Mouse (Mus musculus): ENCODE results near the gene Ass1. TPM values are rescaled to one million over a fixed set of nuclear protein-coding genes. Genes with fewer than 3 reads are reported as not detected.

Ass1 gene
- total and polyA plus RNA-seq, 3 experiments, result not detected

GRCm38 (mm10) chr2:31497113-31497512, 27.1 kb downstream of the Ass1 start:
- ATAC-seq (ENCODE audit: extremely low read depth, insufficient number of reproducible peaks, low FRiP score, poor library complexity, severe bottlenecking), result no peak
- H3K36me3 ChIP-seq (replicated peaks), result no peaks in the 10 kb centered on the region

GRCm38 (mm10) chr2:31497635-31498034, 27.6 kb downstream of the Ass1 start:
- Histone ChIP-seq H3K9me3 (replicated peaks) (no peaks in the 10 kb centered on the region), H3K4me1 (ENCODE audit: insufficient read depth, low read depth, low read length) (no peaks in the 10 kb centered on the region), H3K36me3 (replicated peaks) (no peaks in the 10 kb centered on the region), H3K4me3 (ENCODE audit: low read depth, low read length) (no peak overlapping the region), H3K27me3 (ENCODE audit: insufficient read depth, low read length) (peaks cover 17% of the 10 kb centered on the region; the same call in 1 of the 2 replicates)
- DNase-seq (ENCODE audit: low spot score) (no peak), ATAC-seq (ENCODE audit: extremely low read depth, insufficient number of reproducible peaks, low FRiP score, poor library complexity, severe bottlenecking) (no peak)
- TF ChIP-seq POLR2AphosphoS5 (IDR thresholded peaks at IDR 0.05; ENCODE audit: insufficient replicate concordance, low read depth, low read length) (no peak), GATA2 (IDR thresholded peaks at IDR 0.05; ENCODE audit: borderline replicate concordance, low read depth, low read length) (no peak), CTCF (IDR thresholded peaks at IDR 0.05; ENCODE audit: low read depth, low read length) (no peak), GATA1 (IDR thresholded peaks at IDR 0.05; ENCODE audit: borderline replicate concordance, low read length) (no peak), TAL1 (conservative IDR thresholded peaks at IDR 0.05; ENCODE audit: low read depth, low read length) (no peak)

More at GRCm38 (mm10) chr2:31497113-31497512, 27.1 kb downstream of the Ass1 start:
- no peaks in the 10 kb centered on the region for H3K9me3 ChIP-seq (replicated peaks)
- TF ChIP-seq GATA1 (IDR thresholded peaks at IDR 0.05; ENCODE audit: borderline replicate concordance, low read length) (no peak), TAL1 (conservative IDR thresholded peaks at IDR 0.05; ENCODE audit: low read depth, low read length) (no peak), GATA2 (IDR thresholded peaks at IDR 0.05; ENCODE audit: borderline replicate concordance, low read depth, low read length) (no peak), CTCF (IDR thresholded peaks at IDR 0.05; ENCODE audit: low read depth, low read length) (no peak), POLR2AphosphoS5 (IDR thresholded peaks at IDR 0.05; ENCODE audit: insufficient replicate concordance, low read depth, low read length) (no peak)
- no peak for DNase-seq (ENCODE audit: low spot score)
- no peak overlapping the region for H3K4me3 ChIP-seq (ENCODE audit: low read depth, low read length)
- H3K4me1 ChIP-seq (ENCODE audit: insufficient read depth, low read depth, low read length), result no peaks in the 10 kb centered on the region
- peaks cover 15% of the 10 kb centered on the region; the same call in 1 of the 2 replicates for H3K27me3 ChIP-seq (ENCODE audit: insufficient read depth, low read length)

GRCm38 (mm10) chr2:31499327-31500291, 29.6 kb downstream of the Ass1 start:
- DNase-seq (ENCODE audit: low spot score) (no peak), ATAC-seq (ENCODE audit: extremely low read depth, insufficient number of reproducible peaks, low FRiP score, poor library complexity, severe bottlenecking) (no peak)
- no peak overlapping the region for H3K4me3 ChIP-seq (ENCODE audit: low read depth, low read length)
- no peaks in the 10 kb centered on the region for H3K4me1 ChIP-seq (ENCODE audit: insufficient read depth, low read depth, low read length)
- H3K9me3 ChIP-seq (replicated peaks), result no peaks in the 10 kb centered on the region
- no peak for TF ChIP-seq CTCF (IDR thresholded peaks at IDR 0.05; ENCODE audit: low read depth, low read length)
- H3K27me3 ChIP-seq (ENCODE audit: insufficient read depth, low read length), result peaks cover 23% of the 10 kb centered on the region
- no peaks in the 10 kb centered on the region for H3K36me3 ChIP-seq (replicated peaks)

DNA sequence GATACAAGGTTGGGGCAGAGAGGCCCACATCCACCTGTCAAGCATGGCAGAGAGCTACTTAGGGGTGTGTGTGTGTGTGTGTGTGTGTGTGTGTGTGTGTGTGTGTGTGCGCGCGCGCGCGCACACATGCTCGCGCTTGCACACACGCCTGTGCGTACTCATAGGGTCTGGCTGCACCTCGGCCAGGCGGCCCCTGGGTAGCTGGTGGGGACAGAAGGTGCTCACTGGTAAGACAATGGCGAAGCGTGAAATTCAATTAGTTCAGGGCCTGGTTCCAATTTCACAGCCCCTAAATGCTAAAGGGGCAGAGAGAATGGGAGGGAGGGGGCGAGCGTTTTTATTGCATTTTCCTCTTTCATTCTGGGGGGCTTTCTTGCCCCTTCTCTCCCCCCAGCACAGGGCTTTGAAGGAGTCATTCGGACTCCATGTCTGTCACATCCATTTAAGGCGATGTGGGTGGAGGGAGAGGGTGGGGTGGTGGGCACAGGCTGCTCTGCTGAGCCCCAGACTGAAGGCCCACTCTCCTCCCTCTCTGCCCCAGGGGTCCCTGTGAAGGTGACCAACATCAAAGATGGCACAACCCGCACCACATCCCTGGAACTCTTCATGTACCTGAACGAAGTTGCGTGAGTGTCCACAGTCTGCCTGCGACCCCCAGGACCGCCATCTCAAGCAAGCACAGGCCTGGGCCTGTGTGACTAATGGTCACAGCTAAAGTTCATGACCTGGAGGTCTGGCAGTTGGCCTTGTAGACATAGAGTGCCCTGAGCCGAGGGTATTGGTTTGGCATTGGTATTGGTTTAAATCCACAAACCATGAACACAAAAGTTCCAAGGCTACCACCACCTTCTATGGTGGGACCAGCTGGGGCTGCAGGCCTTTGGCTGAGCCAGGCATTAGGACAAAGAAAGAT, 30.5 kb downstream of the Ass1 start:
- Histone ChIP-seq H3K4me3 (ENCODE audit: low read depth, low read length) (no peak overlapping the region), H3K27me3 (ENCODE audit: insufficient read depth, low read length) (peaks cover 23% of the 10 kb centered on the region), H3K4me1 (ENCODE audit: insufficient read depth, low read depth, low read length) (no peaks in the 10 kb centered on the region), H3K9me3 (replicated peaks) (no peaks in the 10 kb centered on the region), H3K36me3 (replicated peaks) (no peaks in the 10 kb centered on the region)
- ATAC-seq (ENCODE audit: extremely low read depth, insufficient number of reproducible peaks, low FRiP score, poor library complexity, severe bottlenecking), result no peak
- DNase-seq (ENCODE audit: low spot score), result no peak
- TF ChIP-seq CTCF (IDR thresholded peaks at IDR 0.05; ENCODE audit: low read depth, low read length) (no peak), POLR2AphosphoS5 (IDR thresholded peaks at IDR 0.05; ENCODE audit: insufficient replicate concordance, low read depth, low read length) (no peak), TAL1 (conservative IDR thresholded peaks at IDR 0.05; ENCODE audit: low read depth, low read length) (no peak), GATA2 (IDR thresholded peaks at IDR 0.05; ENCODE audit: borderline replicate concordance, low read depth, low read length) (no peak), GATA1 (IDR thresholded peaks at IDR 0.05; ENCODE audit: borderline replicate concordance, low read length) (no peak)

DNA sequence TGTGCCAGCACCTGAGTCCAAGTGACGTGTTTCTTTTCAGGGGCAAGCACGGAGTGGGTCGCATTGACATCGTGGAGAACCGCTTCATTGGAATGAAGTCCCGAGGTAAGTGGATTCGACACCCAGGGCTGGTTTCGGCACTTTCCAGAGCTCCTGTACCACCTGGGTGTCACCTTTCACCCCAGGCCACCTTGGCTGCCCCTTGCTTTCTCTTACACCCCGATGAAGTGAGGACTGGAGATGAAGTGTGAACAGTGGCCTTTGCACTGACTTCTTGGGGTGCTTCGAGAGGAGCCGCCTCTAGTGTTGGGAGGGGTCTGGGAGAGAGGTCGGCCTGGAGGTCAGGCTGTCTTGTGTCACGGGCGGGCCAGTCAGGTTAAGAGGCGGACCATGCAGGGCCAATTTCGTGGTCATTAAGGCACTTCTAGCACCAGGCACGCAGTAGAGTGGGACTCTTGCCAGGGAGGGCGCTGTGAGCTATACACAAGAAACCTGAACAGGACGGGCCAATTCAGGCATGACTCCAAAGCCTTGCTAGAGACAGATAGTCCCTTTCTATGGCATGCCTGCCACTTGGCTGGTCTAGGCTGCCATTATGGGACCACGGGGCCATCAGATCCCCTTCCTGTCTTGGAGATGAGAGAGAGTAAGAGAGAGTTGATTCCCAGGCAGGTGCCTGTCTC, 31.6 kb downstream of the Ass1 start:
- Histone ChIP-seq H3K36me3 (replicated peaks) (no peaks in the 10 kb centered on the region), H3K9me3 (replicated peaks) (no peaks in the 10 kb centered on the region), H3K4me3 (ENCODE audit: low read depth, low read length) (no peak overlapping the region), H3K27me3 (ENCODE audit: insufficient read depth, low read length) (peaks cover 23% of the 10 kb centered on the region), H3K4me1 (ENCODE audit: insufficient read depth, low read depth, low read length) (no peaks in the 10 kb centered on the region)
- ATAC-seq (ENCODE audit: extremely low read depth, insufficient number of reproducible peaks, low FRiP score, poor library complexity, severe bottlenecking) (no peak), DNase-seq (ENCODE audit: low spot score) (no peak)
- TF ChIP-seq CTCF (IDR thresholded peaks at IDR 0.05; ENCODE audit: low read depth, low read length) (no peak), GATA1 (IDR thresholded peaks at IDR 0.05; ENCODE audit: borderline replicate concordance, low read length) (no peak), POLR2AphosphoS5 (IDR thresholded peaks at IDR 0.05; ENCODE audit: insufficient replicate concordance, low read depth, low read length) (no peak), GATA2 (IDR thresholded peaks at IDR 0.05; ENCODE audit: borderline replicate concordance, low read depth, low read length) (no peak), TAL1 (conservative IDR thresholded peaks at IDR 0.05; ENCODE audit: low read depth, low read length) (no peak)
